Mouse (Mus musculus) limb, embryonic 15.5 days (tissue): Measurements from ENCODE around the gene Ifna7. TPM values are rescaled to one million over a fixed set of nuclear protein-coding genes. Genes with fewer than 3 reads are reported as not detected.
"Not testable (repeated sequence)": the region's sequence is repeated elsewhere in the genome, so short reads cannot be mapped to it uniquely, and the experiment has no call there.

ENCODE experiments used
- ATAC-seq: fragments of 200-750 bp; cut with Nextera tagmentation; 2 replicates; pipeline ENCODE4 v1.8.0; 2017; ENCODE audit warnings: low read depth, moderate TSS enrichment; ENCODE audit not compliant: insufficient number of reproducible peaks, low FRiP score, low TSS enrichment
- H3K27ac ChIP-seq: fragments of 300-500 bp; sonication (generic); 2 replicates; pipeline ENCODE4 v1.5.1; 2015; ENCODE audit warnings: moderate library complexity, mild to moderate bottlenecking, inconsistent platforms
- H3K27me3 ChIP-seq: fragments of 300-500 bp; sonication (generic); 2 replicates; pipeline ENCODE4 v1.6.1; 2015; ENCODE audit warnings: inconsistent platforms
- H3K36me3 ChIP-seq: fragments of 300-500 bp; sonication (generic); 2 replicates; pipeline ENCODE4 v1.6.1; 2015; ENCODE audit warnings: inconsistent platforms
- H3K4me1 ChIP-seq: fragments of 300-500 bp; sonication (generic); 2 replicates; pipeline ENCODE4 v1.6.1; 2015; ENCODE audit warnings: inconsistent platforms
- H3K4me2 ChIP-seq: fragments of 300-500 bp; sonication (generic); 2 replicates; pipeline ENCODE4 v1.6.1; 2015; ENCODE audit warnings: mild to moderate bottlenecking, inconsistent platforms
- H3K4me3 ChIP-seq: fragments of 300-500 bp; sonication (generic); 2 replicates; pipeline ENCODE4 v1.5.1; 2015; ENCODE audit warnings: mild to moderate bottlenecking, inconsistent platforms
- H3K9ac ChIP-seq: fragments of 300-500 bp; sonication (generic); 2 replicates; pipeline ENCODE4 v1.6.1; 2015; ENCODE audit warnings: inconsistent platforms
- H3K9me3 ChIP-seq: fragments of 300-500 bp; sonication (generic); 2 replicates; pipeline ENCODE4 v1.6.1; 2016; ENCODE audit warnings: inconsistent platforms
- WGBS: fragments of 180-500 bp; shearing (Covaris S2); methylation state at CpG from one replicate; pipeline ENCODE4 v1.1.7; 2015; 5-methylcytosine and 5-hydroxymethylcytosine counted together
- polyA plus RNA-seq: library from polyadenylated mRNA; unstranded; fragments of >200 nt; fragmentation: Nextera tagmentation; extraction: Ambion mirVana; gene quantifications from 2 replicates; pipeline ENCODE4 v1.2.1, GENCODE M21; 2015

Ifna7 gene
- polyA plus RNA-seq, 1 experiment from 2014 or later, result not detected

- H3K4me2 ChIP-seq, ATAC-seq, H3K27ac ChIP-seq, H3K36me3 ChIP-seq, H3K27me3 ChIP-seq, H3K9me3 ChIP-seq, H3K4me1 ChIP-seq, H3K4me3 ChIP-seq, H3K9ac ChIP-seq: not testable (repeated sequence)
- WGBS, result 13% methylated on average over 5 of the region's 7 CpGs
These were observed 16.7 kb upstream of the Ifna7 start, which contains the start of gene Gm13285 for GRCm38 (mm10) chr4:88799365-88799764. Gene Gm13285, plus strand, starts transcription at chr4:88799665.

- H3K9ac ChIP-seq, H3K27me3 ChIP-seq, H3K4me2 ChIP-seq, H3K27ac ChIP-seq, H3K36me3 ChIP-seq, H3K4me1 ChIP-seq, ATAC-seq, H3K4me3 ChIP-seq, H3K9me3 ChIP-seq: not testable (repeated sequence)
- no CpG with 5 or more reads among the region's 29 CpGs for WGBS
These were observed 13.1 kb upstream of the Ifna7 start, which contains the start of gene Gm13287 for GRCm38 (mm10) chr4:88802954-88803353. Gene Gm13287, plus strand, starts transcription at chr4:88803254.

- H3K9ac ChIP-seq, H3K27ac ChIP-seq, ATAC-seq, H3K4me1 ChIP-seq, H3K9me3 ChIP-seq, H3K36me3 ChIP-seq, H3K27me3 ChIP-seq: not testable (repeated sequence)
- Histone ChIP-seq H3K4me3 (peak within 1 kb of the TSS; percentile 30), H3K4me2 (0 out of 2 replicates have a peak within 1 kb of the TSS, but pooled peaks have one; percentile 30)
- no CpG with 5 or more reads among the region's 8 CpGs for WGBS
These were observed 10.8 kb upstream of the Ifna7 start, which contains the start of gene Gm13288 for GRCm38 (mm10) chr4:88805231-88805630. Gene Gm13288, plus strand, starts transcription at chr4:88805531.

GRCm38 (mm10) chr4:88805761-88806160, 10.3 kb upstream of the Ifna7 start:
- H3K36me3 ChIP-seq, H3K9ac ChIP-seq, ATAC-seq, H3K27me3 ChIP-seq, H3K27ac ChIP-seq, H3K4me1 ChIP-seq, H3K9me3 ChIP-seq: not testable (repeated sequence)
- Histone ChIP-seq H3K4me3 (peak overlapping the region; percentile 30), H3K4me2 (0 out of 2 replicates have a peak overlapping the region, but pooled peaks have one; percentile 30)
- 0% methylated on average over 7 of the region's 34 CpGs for WGBS

- Histone ChIP-seq H3K36me3 (no peaks in the 10 kb centered on the region), H3K9me3 (no peaks in the 10 kb centered on the region), H3K27me3 (no peaks in the 10 kb centered on the region), H3K4me3 (no peak within 1 kb of the TSS), H3K27ac (no peak within 1 kb of the TSS), H3K4me2 (no peak within 1 kb of the TSS), H3K9ac (no peak within 1 kb of the TSS), H3K4me1 (no peaks in the 10 kb centered on the region)
- 73% methylated on average over 1 of the region's 1 CpGs for WGBS
- ATAC-seq, result no peak
These were observed 3.6 kb downstream of the Ifna7 start, which contains the start of gene Ifna11 for GRCm38 (mm10) chr4:88819659-88820058. Gene Ifna11, plus strand, starts transcription at chr4:88819959.

- no peak for ATAC-seq
- Histone ChIP-seq H3K9me3 (no peaks in the 10 kb centered on the region), H3K27ac (no peak overlapping the region), H3K4me2 (no peak overlapping the region), H3K9ac (no peak overlapping the region), H3K36me3 (no peaks in the 10 kb centered on the region), H3K27me3 (no peaks in the 10 kb centered on the region), H3K4me1 (no peaks in the 10 kb centered on the region), H3K4me3 (no peak overlapping the region)
- 20% methylated on average over 4 of the region's 4 CpGs for WGBS
These were observed 7.0 kb downstream of the Ifna7 start for GRCm38 (mm10) chr4:88822995-88823394.

GRCm38 (mm10) chr4:88827116-88827515, 11.1 kb downstream of the Ifna7 start, which contains the start of gene Ifna6:
Gene Ifna6, plus strand, starts transcription at chr4:88827416.
- H3K9ac ChIP-seq, H3K4me1 ChIP-seq, H3K4me3 ChIP-seq, H3K27ac ChIP-seq, ATAC-seq, H3K27me3 ChIP-seq, H3K4me2 ChIP-seq, H3K9me3 ChIP-seq, H3K36me3 ChIP-seq: not testable (repeated sequence)

GRCm38 (mm10) chr4:88830523-88830922, 14.5 kb downstream of the Ifna7 start:
- ATAC-seq, result no peak
- WGBS, result 23% methylated on average over 4 of the region's 4 CpGs

GRCm38 (mm10) chr4:88835225-88835624, 19.2 kb downstream of the Ifna7 start, which contains the start of gene Ifna5:
Gene Ifna5, plus strand, starts transcription at chr4:88835525.
- not testable (repeated sequence) for H3K4me2 ChIP-seq, H3K27ac ChIP-seq, H3K27me3 ChIP-seq, ATAC-seq, H3K9ac ChIP-seq, H3K4me3 ChIP-seq, H3K9me3 ChIP-seq, H3K4me1 ChIP-seq, H3K36me3 ChIP-seq
- whole genome bisulfite sequencing, result 68% methylated on average over 1 of the region's 1 CpGs

More at GRCm38 (mm10) chr4:88830523-88830922, 14.5 kb downstream of the Ifna7 start:
- no peak overlapping the region for H3K4me3 ChIP-seq
- H3K36me3 ChIP-seq, result no peaks in the 10 kb centered on the region
- H3K4me1 ChIP-seq, result no peaks in the 10 kb centered on the region
- no peak overlapping the region for H3K4me2 ChIP-seq
- H3K9me3 ChIP-seq, result no peaks in the 10 kb centered on the region
- H3K27me3 ChIP-seq, result no peaks in the 10 kb centered on the region
- no peak overlapping the region for H3K27ac ChIP-seq
- no peak overlapping the region for H3K9ac ChIP-seq

GRCm38 (mm10) chr4:88838828-88839227, 22.8 kb downstream of the Ifna7 start:
- Histone ChIP-seq H3K9ac (no peak overlapping the region), H3K4me1 (no peaks in the 10 kb centered on the region), H3K4me2 (no peak overlapping the region), H3K4me3 (no peak overlapping the region), H3K9me3 (no peaks in the 10 kb centered on the region), H3K36me3 (no peaks in the 10 kb centered on the region), H3K27ac (no peak overlapping the region), H3K27me3 (no peaks in the 10 kb centered on the region)
- 48% methylated on average over 3 of the region's 3 CpGs for WGBS
- ATAC-seq, result no peak

- 63% methylated on average over 3 of the region's 3 CpGs for WGBS
- H3K9ac ChIP-seq, result no peak overlapping the region
- no peaks in the 10 kb centered on the region for H3K36me3 ChIP-seq
- H3K4me3 ChIP-seq, result no peak overlapping the region
- ATAC-seq, result no peak
- H3K4me2 ChIP-seq, result no peak overlapping the region
- no peak overlapping the region for H3K27ac ChIP-seq
- no peaks in the 10 kb centered on the region for H3K9me3 ChIP-seq
- H3K4me1 ChIP-seq, result no peaks in the 10 kb centered on the region
- no peaks in the 10 kb centered on the region for H3K27me3 ChIP-seq
These were observed 24.0 kb downstream of the Ifna7 start for GRCm38 (mm10) chr4:88840058-88840457.

- no peak within 1 kb of the TSS for H3K27ac ChIP-seq
- WGBS, result 64% methylated on average over 2 of the region's 2 CpGs
- no peaks in the 10 kb centered on the region for H3K36me3 ChIP-seq
These were observed 25.4 kb downstream of the Ifna7 start, which contains the start of gene Ifna4 for GRCm38 (mm10) chr4:88841438-88841911. Gene Ifna4, plus strand, starts transcription at chr4:88841861.

GRCm38 (mm10) chr4:88845334-88845733, 29.3 kb downstream of the Ifna7 start:
- no peaks in the 10 kb centered on the region for H3K36me3 ChIP-seq
- no peak overlapping the region for H3K27ac ChIP-seq
- 58% methylated on average over 2 of the region's 2 CpGs for WGBS
- no peak overlapping the region for H3K4me3 ChIP-seq
- no peak for ATAC-seq
- no peak overlapping the region for H3K9ac ChIP-seq
- H3K4me1 ChIP-seq, result no peaks in the 10 kb centered on the region
- no peak overlapping the region for H3K4me2 ChIP-seq
- H3K27me3 ChIP-seq, result no peaks in the 10 kb centered on the region
- no peaks in the 10 kb centered on the region for H3K9me3 ChIP-seq

More at GRCm38 (mm10) chr4:88841438-88841911, 25.4 kb downstream of the Ifna7 start, which contains the start of gene Ifna4:
- no peak within 1 kb of the TSS for H3K4me2 ChIP-seq
- H3K4me1 ChIP-seq, result no peaks in the 10 kb centered on the region
- H3K4me3 ChIP-seq, result no peak within 1 kb of the TSS
- no peak for ATAC-seq
- H3K9ac ChIP-seq, result no peak within 1 kb of the TSS
- no peaks in the 10 kb centered on the region for H3K27me3 ChIP-seq
- no peaks in the 10 kb centered on the region for H3K9me3 ChIP-seq
